In genomic region chr5:20417348-20417747, GRCm38 (mm10) we compare ENCODE assay signal across 19 mouse cellular contexts.
DNase-seq lines count a peak whose midpoint lies in the region; ATAC-seq and TF ChIP-seq lines count a peak whose summit lies in the region.
"Had no signal": no experiment of that assay in that cellular context is flagged by ENCODE, and none has a peak within 500 bp of the region (broad histone marks: within the 10 kb centered on the region; RNA-seq: fewer than 3 reads in every experiment).

No protein-coding gene starts in this region.

- no peak overlapping the region for H3K4me2 ChIP-seq in intestine, postnatal 0 days (replicated peaks; ENCODE audit: low read depth)
- H3K4me2 ChIP-seq: embryonic facial prominence, embryonic 12.5 days; forebrain, embryonic 13.5 days; forebrain, embryonic 15.5 days had no signal

- no peak overlapping the region for H3K4me3 ChIP-seq in ES-E14 (ENCODE audit: insufficient read depth in 1 of 2, low read depth in 1 of 2, low read length in 2 of 2, poor library complexity in 1 of 2, severe bottlenecking in 1 of 2)
- H3K4me3 ChIP-seq in intestine, postnatal 0 days (ENCODE audit: low read depth, low read length): no peak overlapping the region
- H3K4me3 ChIP-seq: embryonic facial prominence, embryonic 10.5 days; embryonic facial prominence, embryonic 12.5 days; forebrain, embryonic 13.5 days; forebrain, embryonic 15.5 days had no signal

- H3K4me1 ChIP-seq in ES-E14 (ENCODE audit: control insufficient read depth in 2 of 2, insufficient read depth in 2 of 2, low read length in 2 of 2, poor library complexity in 1 of 2): no peaks in the 10 kb centered on the region; a peak in 1 of 4 replicates
- H3K4me1 ChIP-seq in intestine, postnatal 0 days (replicated peaks; ENCODE audit: control insufficient read depth, insufficient read depth, low read length): no peaks in the 10 kb centered on the region
- H3K4me1 ChIP-seq: embryonic facial prominence, embryonic 10.5 days; embryonic facial prominence, embryonic 12.5 days; forebrain, embryonic 13.5 days; forebrain, embryonic 15.5 days had no signal

- in situ Hi-C loops in ES-E14 (cut with MboI; ENCODE audit: low sequenced_read_pairs in 2 of 2, unreplicated experiment in 2 of 2): no loop called here

- no peaks in the 10 kb centered on the region for H3K27me3 ChIP-seq in intestine, postnatal 0 days (replicated peaks; ENCODE audit: control insufficient read depth, insufficient read depth, low read length)
- H3K27me3 ChIP-seq: embryonic facial prominence, embryonic 12.5 days; forebrain, embryonic 13.5 days; forebrain, embryonic 15.5 days had no signal

- DNase-seq in ES-E14 (ENCODE audit: low read depth, low spot score): peak; percentile 47
- peak; percentile 31 for DNase-seq in WW6 (ENCODE audit: low read depth, low spot score)
- no peak for DNase-seq in retina, postnatal 1 day
- DNase-seq in layer of hippocampus, adult 18-20 months (ENCODE audit: low spot score in 2 of 2): no peak
- DNase-seq: adrenal gland, adult 8-10 months; adrenal gland, postnatal 14 days; adrenal gland, postnatal 36 days; cerebellum, adult 11-12 months; cerebellum, adult 2 months; cerebellum, adult 9-10 months; cerebellum, postnatal 10 days; cerebellum, postnatal 25 days; forebrain, postnatal 0 days had no signal

- ATAC-seq in intestine, postnatal 0 days: no peak
- ATAC-seq: activated CD4-positive, CD25-positive, alpha-beta regulatory T cell, adult 4 months; forebrain, embryonic 13.5 days; forebrain, embryonic 15.5 days; forebrain, postnatal 0 days had no signal

- H3K9me3 ChIP-seq in ES-E14 (ENCODE audit: control insufficient read depth, insufficient read depth, low read depth, low read length): no peaks in the 10 kb centered on the region
- no peaks in the 10 kb centered on the region for H3K9me3 ChIP-seq in intestine, postnatal 0 days (ENCODE audit: control insufficient read depth)
- H3K9me3 ChIP-seq: embryonic facial prominence, embryonic 10.5 days; embryonic facial prominence, embryonic 12.5 days; forebrain, embryonic 13.5 days; forebrain, embryonic 15.5 days had no signal

- H3K27ac ChIP-seq in ES-E14 (ENCODE audit: insufficient read depth, low read depth, low read length, poor library complexity, severe bottlenecking): no peak overlapping the region
- no peak overlapping the region for H3K27ac ChIP-seq in intestine, postnatal 0 days (ENCODE audit: low read depth, low read length)
- H3K27ac ChIP-seq: embryonic facial prominence, embryonic 10.5 days; embryonic facial prominence, embryonic 12.5 days; forebrain, embryonic 13.5 days; forebrain, embryonic 15.5 days had no signal

- no peak for TF ChIP-seq CTCF in intestine, postnatal 0 days (IDR thresholded peaks at IDR 0.05; ENCODE audit: low read depth)

- H3K36me3 ChIP-seq in ES-E14 (ENCODE audit: control insufficient read depth, insufficient read depth, low read length, poor library complexity, severe bottlenecking): no peaks in the 10 kb centered on the region
- no peaks in the 10 kb centered on the region for H3K36me3 ChIP-seq in intestine, postnatal 0 days (ENCODE audit: control insufficient read depth, insufficient read depth)
- H3K36me3 ChIP-seq: embryonic facial prominence, embryonic 10.5 days; embryonic facial prominence, embryonic 12.5 days; forebrain, embryonic 15.5 days had no signal

- H3K9ac ChIP-seq in ES-E14 (ENCODE audit: insufficient read depth, low read depth, low read length, poor library complexity, severe bottlenecking): no peak overlapping the region
- H3K9ac ChIP-seq in intestine, postnatal 0 days (ENCODE audit: low read depth, low read length): no peak overlapping the region
- H3K9ac ChIP-seq: embryonic facial prominence, embryonic 12.5 days; forebrain, embryonic 13.5 days; forebrain, embryonic 15.5 days; forebrain, postnatal 0 days had no signal

TF ChIP-seq in ES-E14, 5 proteins besides CTCF, POLR2A, EP300 and RAD21:
- no peak for TF ChIP-seq CHD2 (IDR thresholded peaks at IDR 0.05; ENCODE audit: low read depth, low read length)
- TF ChIP-seq ZC3H11A (IDR thresholded peaks at IDR 0.05; ENCODE audit: borderline replicate concordance, low read depth, low read length): no peak
- no peak for TF ChIP-seq ZNF384 (IDR thresholded peaks at IDR 0.05; ENCODE audit: low read depth, low read length)
- peak; percentile 19; the same call in 1 of the 2 replicates for TF ChIP-seq MAFK (IDR thresholded peaks at IDR 0.05; ENCODE audit: insufficient read depth, low read depth, low read length)
- no peak for TF ChIP-seq HCFC1 (IDR thresholded peaks at IDR 0.05; ENCODE audit: borderline replicate concordance, insufficient read depth, low read length)

Comparison
In these comparisons a context has a peak if more than half of its experiments do, and no peak if none do; other contexts are left out.
1. DNase-seq: peak in ES-E14 (single experiment) and WW6 (single experiment); none in retina, postnatal 1 day (single experiment) and layer of hippocampus, adult 18-20 months (0 of 2).